Mouse (Mus musculus) hematopoietic stem cell, adult 5-6 weeks (primary cell): Measurements from ENCODE around the gene Lrrc10b. TPM values are rescaled to one million over a fixed set of nuclear protein-coding genes. Genes with fewer than 3 reads are reported as not detected.

Source experiments
- ATAC-seq, 2 experiments: fragments of 125-278 bp in 1 of 2; replicated peaks in 1 of 2; 2 replicates each; pipeline ENCODE4 v1.8.0; 2016 to 2017; ENCODE audit warnings: inconsistent platforms in 2 of 2, mild to moderate bottlenecking in 2 of 2, moderate number of reproducible peaks in 2 of 2, low read depth in 1 of 2, moderate TSS enrichment in 1 of 2; ENCODE audit not compliant: low FRiP score in 2 of 2, poor library complexity in 2 of 2, severe bottlenecking in 2 of 2, insufficient read depth in 1 of 2, low TSS enrichment in 1 of 2
- total RNA-seq: library from RNA; stranded (forward); fragments of 172-1452, 232-1000 nt; gene quantifications from 2 replicates; pipeline ENCODE4 v1.2.3, GENCODE M21; 2017

Lrrc10b gene
- total RNA-seq, 1 experiment from 2014 or later: not detected

- ATAC-seq: no peak
These were observed 32.5 kb downstream of the Lrrc10b start for GRCm38 (mm10) chr19:10424751-10425150.

- no peak for ATAC-seq
These were observed 35.0 kb downstream of the Lrrc10b start for GRCm38 (mm10) chr19:10421986-10422976.

- no peak for ATAC-seq
These were observed 39.8 kb downstream of the Lrrc10b start for GRCm38 (mm10) chr19:10417436-10417835.

GRCm38 (mm10) chr19:10416889-10417288, 40.4 kb downstream of the Lrrc10b start:
- no peak for ATAC-seq

GRCm38 (mm10) chr19:10415508-10415907, 41.8 kb downstream of the Lrrc10b start:
- no peak for ATAC-seq

GRCm38 (mm10) chr19:10413701-10414242, 43.5 kb downstream of the Lrrc10b start:
- ATAC-seq: no peak

Other genes starting within 250 kb of the Lrrc10b start
- gene Myrf, start 216.7 kb downstream of the Lrrc10b start, total RNA-seq: not detected in 2 replicates
- gene Dagla, start 152.6 kb downstream of the Lrrc10b start, total RNA-seq: 0.06 TPM in 1 of 2 replicates, not detected in the other
- gene Syt7, start 68.4 kb downstream of the Lrrc10b start, total RNA-seq: not detected in 2 replicates
- gene Ppp1r32, start 25.5 kb upstream of the Lrrc10b start, total RNA-seq: not detected in 2 replicates
- 52.1 and 63.2 TPM in 2 replicates for gene Cpsf7, start 67.8 kb upstream of the Lrrc10b start, total RNA-seq
- 59.2 and 71.7 TPM in 2 replicates for gene Sdhaf2, start 68.7 kb upstream of the Lrrc10b start, total RNA-seq
- gene Tmem216, start 98.8 kb upstream of the Lrrc10b start, total RNA-seq: 8.5 and 27.0 TPM in 2 replicates
- gene Cyb561a3, start 119.7 kb upstream of the Lrrc10b start, total RNA-seq: 19.9 and 39.3 TPM in 2 replicates
- 5.6 and 11.9 TPM in 2 replicates for gene Tmem138, start 119.9 kb upstream of the Lrrc10b start, total RNA-seq
- gene Ddb1, start 147.9 kb upstream of the Lrrc10b start, total RNA-seq: 373 and 377 TPM in 2 replicates
- gene Tkfc, start 148.2 kb upstream of the Lrrc10b start, total RNA-seq: 4.0 and 7.3 TPM in 2 replicates
- 0.19 TPM in 1 of 2 replicates, not detected in the other for gene Vwce, start 176.7 kb upstream of the Lrrc10b start, total RNA-seq
- not detected in 2 replicates for gene Pga5, start 220.6 kb upstream of the Lrrc10b start, total RNA-seq
- 11.7 and 13.9 TPM in 2 replicates for gene Vps37c, start 231.3 kb upstream of the Lrrc10b start, total RNA-seq